Mouse (Mus musculus) gastrocnemius, postnatal 10 days (tissue): ENCODE measurements around the gene Rpl36-ps4. TPM values are rescaled to one million over a fixed set of nuclear protein-coding genes. Genes with fewer than 3 reads are reported as not detected.

ENCODE experiments used
- DNase-seq: peaks from one replicate; pipeline ENCODE4 v3.0.0; 2021; ENCODE audit warnings: mixed read lengths
- long read RNA-seq, 2 experiments: library from polyadenylated mRNA; stranded (forward); transcript quantifications; one replicate each; pipeline ENCODE4 v2.0.0; 2021
- total RNA-seq, 2 experiments: library from RNA; stranded (reverse); gene quantifications; 2 replicates each; pipeline ENCODE4 v1.2.3; 2021

Gene Rpl36-ps4
- total RNA-seq = not detected
- long read RNA-seq, experiment 1 = 0 reads
- long read RNA-seq, experiment 2 = 0 reads

- no peak for DNase-seq
Measured at GRCm38 (mm10) chr17:87920677-87921076, at the start of gene Rpl36-ps4. Rpl36-ps4 (plus strand) TSS chr17:87920977.

- no peak for DNase-seq
Measured at GRCm38 (mm10) chr17:87871461-87872126, 49.2 kb upstream of the Rpl36-ps4 start.

- DNase-seq = no peak
Measured at GRCm38 (mm10) chr17:87872286-87872685, 48.5 kb upstream of the Rpl36-ps4 start.

GRCm38 (mm10) chr17:87873456-87873855 is 47.3 kb upstream of the Rpl36-ps4 start:
- DNase-seq = no peak

GRCm38 (mm10) chr17:87873943-87874342 is 46.8 kb upstream of the Rpl36-ps4 start:
- no peak for DNase-seq

GRCm38 (mm10) chr17:87875346-87875920 is 45.3 kb upstream of the Rpl36-ps4 start:
- DNase-seq = no peak

GRCm38 (mm10) chr17:87876295-87877000 is 44.3 kb upstream of the Rpl36-ps4 start:
- DNase-seq = no peak

- DNase-seq = no peak
Measured at GRCm38 (mm10) chr17:87877207-87878073, 43.3 kb upstream of the Rpl36-ps4 start.

GRCm38 (mm10) chr17:87878556-87879483 is 42.0 kb upstream of the Rpl36-ps4 start:
- no peak for DNase-seq

- no peak for DNase-seq
Measured at GRCm38 (mm10) chr17:87879484-87880225, 41.1 kb upstream of the Rpl36-ps4 start.

- peak; percentile 27 for DNase-seq
Measured at GRCm38 (mm10) chr17:87882594-87882993, 38.2 kb upstream of the Rpl36-ps4 start.

GRCm38 (mm10) chr17:87897175-87897574 is 23.6 kb upstream of the Rpl36-ps4 start:
- DNase-seq = no peak

GRCm38 (mm10) chr17:87900677-87901076 is 20.1 kb upstream of the Rpl36-ps4 start:
- no peak for DNase-seq

GRCm38 (mm10) chr17:87901163-87901562 is 19.6 kb upstream of the Rpl36-ps4 start:
- DNase-seq = no peak

- DNase-seq = no peak
Measured at GRCm38 (mm10) chr17:87903213-87903612, 17.6 kb upstream of the Rpl36-ps4 start.

GRCm38 (mm10) chr17:87903725-87904124 is 17.1 kb upstream of the Rpl36-ps4 start:
- DNase-seq = no peak

- DNase-seq = no peak
Measured at GRCm38 (mm10) chr17:87915386-87915785, 5.4 kb upstream of the Rpl36-ps4 start.

- DNase-seq = no peak
Measured at GRCm38 (mm10) chr17:87918121-87918520, 2.7 kb upstream of the Rpl36-ps4 start.

GRCm38 (mm10) chr17:87934326-87934725 is 13.5 kb downstream of the Rpl36-ps4 start:
- DNase-seq = no peak

- no peak for DNase-seq
Measured at GRCm38 (mm10) chr17:87934736-87935135, 14.0 kb downstream of the Rpl36-ps4 start.
